Mouse (Mus musculus) heart, embryonic 10.5 days (tissue): ENCODE data around the gene 4932438H23Rik. TPM values are rescaled to one million over a fixed set of nuclear protein-coding genes. Genes with fewer than 3 reads are reported as not detected.

Experiments
- DNase-seq: peaks from one replicate; pipeline ENCODE4 v3.0.0-alpha.2; 2017; ENCODE audit warnings: low spot score
- H3K27ac ChIP-seq: fragments of 300-500 bp; sonication (generic); 2 replicates; pipeline ENCODE4 v1.5.1; 2016; ENCODE audit warnings: mild to moderate bottlenecking
- H3K27me3 ChIP-seq: fragments of 300-500 bp; sonication (generic); 2 replicates; pipeline ENCODE4 v1.6.1; 2016; ENCODE audit warnings: mild to moderate bottlenecking; ENCODE audit not compliant: poor library complexity, insufficient read depth, severe bottlenecking
- H3K36me3 ChIP-seq: fragments of 300-500 bp; sonication (generic); 2 replicates; pipeline ENCODE4 v1.6.1; 2016; ENCODE audit warnings: mild to moderate bottlenecking, moderate library complexity
- H3K4me1 ChIP-seq: fragments of 300-500 bp; sonication (generic); 2 replicates; pipeline ENCODE4 v1.6.1; 2016; ENCODE audit warnings: mild to moderate bottlenecking
- H3K4me3 ChIP-seq: fragments of 300-500 bp; sonication (generic); 2 replicates; pipeline ENCODE4 v1.5.1; 2016; ENCODE audit warnings: mild to moderate bottlenecking, moderate library complexity
- H3K9me3 ChIP-seq: fragments of 300-500 bp; sonication (generic); 2 replicates; pipeline ENCODE4 v1.6.1; 2016; ENCODE audit warnings: mild to moderate bottlenecking, moderate library complexity
- WGBS: fragments of 180-500 bp; shearing (Covaris S2); methylation state at CpG from one replicate; pipeline ENCODE4 v1.1.7; 2016; 5-methylcytosine and 5-hydroxymethylcytosine counted together
- polyA plus RNA-seq: library from polyadenylated mRNA; unstranded; fragments of >200 nt; fragmentation: Nextera tagmentation; extraction: Ambion mirVana; gene quantifications from 2 replicates; pipeline ENCODE4 v1.2.1, GENCODE M21; 2016

Gene 4932438H23Rik
- not detected in 2 replicates for polyA plus RNA-seq

DNA sequence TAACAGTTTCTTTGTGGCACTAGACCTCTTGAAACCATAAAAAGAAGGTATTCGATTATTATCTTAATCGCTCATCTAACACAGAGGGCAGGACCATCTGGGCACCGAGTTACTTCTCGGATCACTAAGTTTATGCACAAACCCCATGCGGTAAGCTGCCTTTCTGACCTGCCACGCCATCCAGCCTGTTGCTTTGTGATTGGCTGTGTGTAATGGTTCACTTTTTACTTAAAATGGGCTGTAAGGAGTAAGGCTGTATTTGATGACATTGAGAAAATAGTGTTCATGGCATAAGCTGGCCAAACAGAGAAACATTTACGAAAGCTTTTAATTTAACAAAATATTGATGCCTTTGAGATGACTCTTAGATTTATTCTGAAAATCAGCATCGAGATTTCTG lies at the start of gene 4932438H23Rik:
Gene 4932438H23Rik, minus strand, starts transcription at position 101 of the 400 bp plus-strand sequence.
- no peak for DNase-seq
- WGBS: 84% methylated on average over 8 of the region's 8 CpGs

DNA sequence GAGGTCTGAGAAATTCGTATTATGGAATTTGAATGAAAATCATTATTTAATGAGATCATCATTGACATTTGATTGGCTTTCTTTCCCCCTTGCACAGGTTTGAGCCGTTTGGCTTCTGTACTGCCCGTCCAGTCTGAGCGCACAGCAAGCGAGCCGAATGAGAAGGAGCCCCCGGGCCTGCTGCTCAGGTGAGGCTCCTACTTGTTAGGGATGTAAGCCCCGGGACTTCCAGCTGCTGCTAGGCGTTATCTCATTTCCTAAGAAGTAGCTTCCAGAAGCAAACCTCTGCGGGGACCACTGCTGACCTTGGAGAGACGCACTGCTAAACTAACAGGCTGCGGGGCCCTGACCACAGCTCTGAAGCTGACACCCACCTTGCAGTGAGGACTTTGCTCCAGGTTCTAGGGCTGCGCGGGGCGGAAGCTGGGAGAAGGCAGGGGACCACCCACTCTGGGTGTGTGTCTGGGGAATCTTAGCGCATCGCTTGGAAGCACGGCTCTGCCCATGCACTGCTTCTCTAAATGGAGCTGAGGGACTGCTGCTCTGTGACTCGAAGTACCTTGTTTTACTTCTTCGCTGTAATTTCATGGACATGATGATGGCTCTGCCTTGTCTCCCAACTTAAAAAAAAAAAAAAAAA lies 46.2 kb upstream of the 4932438H23Rik start:
- 32% methylated on average over 20 of the region's 20 CpGs for WGBS
- Histone ChIP-seq H3K27me3 (peaks cover 53% of the 10 kb centered on the region), H3K4me1 (peaks cover 14% of the 10 kb centered on the region), H3K4me3 (no peak overlapping the region), H3K36me3 (no peaks in the 10 kb centered on the region), H3K9me3 (peaks cover 6% of the 10 kb centered on the region; the same call in 1 of the 2 replicates), H3K27ac (no peak overlapping the region)
- no peak for DNase-seq

More for the DNA sequence above, at the start of gene 4932438H23Rik:
- no peaks in the 10 kb centered on the region for H3K27me3 ChIP-seq
- H3K36me3 ChIP-seq: no peaks in the 10 kb centered on the region
- no peak within 1 kb of the TSS for H3K4me3 ChIP-seq
- H3K27ac ChIP-seq: no peak within 1 kb of the TSS
- no peaks in the 10 kb centered on the region for H3K9me3 ChIP-seq
- no peaks in the 10 kb centered on the region for H3K4me1 ChIP-seq

DNA sequence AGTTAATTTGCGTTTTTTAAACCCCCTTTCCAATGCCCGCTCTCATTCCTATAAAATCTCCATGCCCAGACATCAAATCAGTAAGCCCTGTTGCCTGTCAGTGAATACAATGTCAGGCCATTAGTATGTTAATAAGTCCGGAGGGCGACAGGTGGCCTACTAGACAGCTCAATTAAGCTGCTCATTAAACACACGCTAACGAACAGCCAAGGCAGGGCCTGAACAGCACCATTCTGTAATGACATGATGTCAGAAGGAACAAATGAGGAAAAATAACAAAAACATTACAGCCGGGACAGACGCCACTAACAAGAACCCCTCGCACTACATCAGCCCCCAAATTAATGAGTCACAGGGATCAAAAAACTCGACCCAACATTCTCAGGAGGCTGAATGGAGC lies 45.5 kb upstream of the 4932438H23Rik start:
- peaks cover 14% of the 10 kb centered on the region for H3K4me1 ChIP-seq
- H3K36me3 ChIP-seq: no peaks in the 10 kb centered on the region
- H3K4me3 ChIP-seq: no peak overlapping the region
- peaks cover 6% of the 10 kb centered on the region; the same call in 1 of the 2 replicates for H3K9me3 ChIP-seq
- H3K27me3 ChIP-seq: peaks cover 53% of the 10 kb centered on the region
- H3K27ac ChIP-seq: no peak overlapping the region
- 34% methylated on average over 10 of the region's 10 CpGs for WGBS
- no peak for DNase-seq

DNA sequence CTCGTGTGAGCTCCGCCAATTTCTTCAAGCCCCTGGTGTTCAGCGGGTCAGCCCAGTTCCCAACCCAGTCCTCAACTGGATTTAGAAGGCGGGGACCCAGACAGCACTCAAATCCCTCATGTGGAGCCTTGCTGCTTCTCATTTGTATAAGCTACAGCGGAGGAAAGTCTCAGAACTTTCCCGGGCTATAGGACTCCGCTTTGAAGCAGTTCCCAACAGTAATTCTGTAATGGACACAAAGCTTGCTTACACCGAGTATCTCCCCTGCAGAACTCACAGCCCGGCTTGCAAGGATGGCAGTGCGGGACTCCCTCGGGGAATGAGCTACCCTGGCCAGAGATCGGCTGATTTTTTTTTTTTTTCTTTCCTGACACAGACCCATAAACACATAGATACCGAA lies 45.1 kb upstream of the 4932438H23Rik start:
- no peak for DNase-seq
- WGBS: 16% methylated on average over 13 of the region's 13 CpGs
- Histone ChIP-seq H3K4me3 (peak overlapping the region; percentile 22; the same call in 1 of the 2 replicates), H3K9me3 (peaks cover 6% of the 10 kb centered on the region; the same call in 1 of the 2 replicates), H3K4me1 (peaks cover 14% of the 10 kb centered on the region), H3K36me3 (no peaks in the 10 kb centered on the region), H3K27me3 (peaks cover 55% of the 10 kb centered on the region), H3K27ac (no peak overlapping the region)

DNA sequence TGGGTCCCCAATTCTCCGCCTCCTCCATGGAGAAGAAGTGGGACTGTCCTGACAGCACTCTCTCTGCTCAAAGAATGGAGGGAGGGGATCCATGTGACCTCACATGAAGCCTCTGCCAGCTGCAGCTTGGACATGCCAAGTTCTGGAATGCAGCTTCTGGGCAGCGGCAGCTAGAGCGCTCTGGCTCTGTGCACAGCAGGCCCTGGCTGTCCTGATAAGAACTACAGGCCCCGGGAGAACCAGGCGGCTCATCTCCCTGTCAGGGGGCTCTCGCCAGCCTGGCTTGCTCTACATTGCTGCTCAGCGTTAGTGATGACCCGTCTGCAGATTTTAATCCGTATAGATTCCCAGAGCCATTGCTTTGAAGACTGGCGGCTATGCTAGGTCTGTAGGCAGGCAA lies 44.6 kb upstream of the 4932438H23Rik start:
- Histone ChIP-seq H3K27ac (no peak overlapping the region), H3K27me3 (peaks cover 60% of the 10 kb centered on the region), H3K4me3 (peak overlapping the region; percentile 22), H3K36me3 (no peaks in the 10 kb centered on the region), H3K9me3 (peaks cover 6% of the 10 kb centered on the region; the same call in 1 of the 2 replicates), H3K4me1 (peaks cover 14% of the 10 kb centered on the region)
- DNase-seq: no peak
- WGBS: 19% methylated on average over 10 of the region's 10 CpGs

DNA sequence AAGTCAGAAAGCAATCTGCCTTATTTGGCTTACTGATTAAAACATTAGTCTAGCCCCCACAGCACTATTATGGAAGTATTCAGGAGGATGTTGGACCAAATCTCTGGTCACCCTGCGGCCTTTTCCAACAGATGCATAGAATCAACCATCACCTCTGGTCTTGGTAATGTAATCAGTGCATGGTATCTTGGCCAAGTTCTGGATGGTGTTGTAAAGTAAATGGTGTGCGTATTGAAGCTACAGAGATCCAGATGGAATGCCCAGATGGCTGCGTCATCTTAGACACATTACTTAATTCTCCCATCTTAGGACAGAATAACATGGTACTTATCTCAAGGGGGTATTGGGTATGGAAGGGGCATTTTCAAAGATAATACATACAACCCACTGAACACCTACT lies 43.8 kb upstream of the 4932438H23Rik start:
- H3K4me1 ChIP-seq: peaks cover 14% of the 10 kb centered on the region
- no peaks in the 10 kb centered on the region for H3K36me3 ChIP-seq
- 84% methylated on average over 3 of the region's 3 CpGs for WGBS
- H3K4me3 ChIP-seq: no peak overlapping the region
- H3K27ac ChIP-seq: no peak overlapping the region
- DNase-seq: no peak
- no peaks in the 10 kb centered on the region for H3K9me3 ChIP-seq
- H3K27me3 ChIP-seq: peaks cover 62% of the 10 kb centered on the region

DNA sequence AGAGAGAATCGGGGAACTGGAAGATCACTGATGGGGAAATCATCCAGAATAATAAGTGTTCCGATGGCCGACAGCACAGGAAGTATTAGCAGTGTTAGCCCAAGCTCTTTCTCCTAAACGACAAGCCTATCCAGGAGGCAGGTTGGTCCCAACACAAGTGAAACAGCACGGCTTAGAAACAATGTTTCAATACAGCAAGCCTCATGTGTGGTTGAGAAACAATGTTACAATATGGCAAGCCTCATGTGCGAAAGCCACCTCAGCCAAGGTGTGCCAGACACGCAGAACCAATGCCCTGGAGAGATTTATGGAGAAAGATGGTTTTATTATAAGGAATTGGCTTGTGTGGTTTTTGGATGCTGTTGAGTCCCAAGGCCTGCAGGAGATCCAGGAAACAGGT lies 43.2 kb upstream of the 4932438H23Rik start:
- H3K27ac ChIP-seq: no peak overlapping the region
- 85% methylated on average over 7 of the region's 7 CpGs for WGBS
- no peaks in the 10 kb centered on the region for H3K36me3 ChIP-seq
- no peak overlapping the region for H3K4me3 ChIP-seq
- no peak for DNase-seq
- peaks cover 62% of the 10 kb centered on the region for H3K27me3 ChIP-seq
- H3K9me3 ChIP-seq: no peaks in the 10 kb centered on the region
- H3K4me1 ChIP-seq: peaks cover 14% of the 10 kb centered on the region

DNA sequence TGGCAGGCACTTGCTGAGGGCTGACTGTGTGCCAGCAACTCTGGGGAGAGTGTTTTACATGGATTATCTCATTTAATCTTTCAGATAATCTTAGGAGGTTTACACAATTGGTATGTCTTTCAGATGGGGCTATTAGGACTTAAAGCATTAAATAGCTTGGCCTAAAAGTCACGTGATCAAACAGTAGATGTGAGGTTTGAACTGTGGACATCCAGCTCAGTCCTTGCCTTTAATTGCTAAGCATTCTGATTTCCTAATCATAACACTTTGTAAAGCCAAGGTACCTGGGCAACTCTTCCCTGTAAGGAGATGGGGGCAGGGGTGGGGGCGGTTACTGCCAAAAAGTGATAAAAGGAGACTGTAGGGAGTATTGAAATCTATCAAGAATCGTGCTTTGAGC lies 41.7 kb upstream of the 4932438H23Rik start:
- no peak overlapping the region for H3K4me3 ChIP-seq
- DNase-seq: no peak
- no peaks in the 10 kb centered on the region for H3K9me3 ChIP-seq
- no peaks in the 10 kb centered on the region for H3K36me3 ChIP-seq
- H3K27me3 ChIP-seq: peaks cover 51% of the 10 kb centered on the region
- H3K4me1 ChIP-seq: peaks cover 14% of the 10 kb centered on the region
- WGBS: 82% methylated on average over 3 of the region's 3 CpGs
- no peak overlapping the region for H3K27ac ChIP-seq

DNA sequence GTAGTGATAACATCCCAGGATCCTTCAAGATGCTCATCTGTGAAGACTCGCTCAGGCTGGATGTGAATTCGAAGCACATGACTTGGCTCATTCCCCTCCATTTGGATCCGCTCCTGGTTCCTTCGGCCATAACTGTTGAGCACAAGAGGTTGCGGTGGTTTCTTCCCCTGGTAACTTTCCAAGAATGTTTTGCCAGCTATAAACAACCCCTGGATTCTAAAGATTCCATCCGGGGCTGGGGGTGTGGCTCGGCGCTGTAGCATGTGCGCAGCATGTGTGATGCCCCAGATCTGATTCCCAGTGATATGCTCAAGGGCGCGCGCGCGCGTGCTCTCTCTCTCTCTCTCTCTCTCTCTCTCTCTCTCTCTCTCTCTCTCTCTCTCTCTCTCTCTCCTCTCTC lies 35.0 kb upstream of the 4932438H23Rik start:
- no peaks in the 10 kb centered on the region for H3K9me3 ChIP-seq
- DNase-seq: no peak
- no peaks in the 10 kb centered on the region for H3K4me1 ChIP-seq
- WGBS: 88% methylated on average over 15 of the region's 15 CpGs
- peaks cover 28% of the 10 kb centered on the region; the same call in 1 of the 2 replicates for H3K27me3 ChIP-seq
- no peak overlapping the region for H3K27ac ChIP-seq
- no peak overlapping the region for H3K4me3 ChIP-seq
- H3K36me3 ChIP-seq: no peaks in the 10 kb centered on the region

DNA sequence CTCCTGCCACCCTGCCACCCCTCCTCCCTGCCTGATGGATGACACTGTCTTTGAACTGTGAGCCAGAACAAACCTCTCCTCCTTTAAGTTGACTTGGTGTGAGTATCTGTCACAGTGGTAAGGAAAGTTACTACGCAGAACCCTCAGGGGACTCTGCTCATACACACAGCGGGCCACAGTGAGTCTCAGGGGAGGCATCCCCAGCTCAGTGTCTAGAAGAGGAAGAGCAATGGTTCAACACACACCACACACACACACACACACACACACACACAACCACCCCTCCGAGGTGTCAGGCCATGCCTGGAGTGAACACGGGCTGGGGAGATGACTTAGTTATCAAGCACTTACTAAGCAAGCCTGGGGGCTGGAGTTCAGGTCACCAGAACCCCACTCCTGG lies 33.5 kb upstream of the 4932438H23Rik start:
- Histone ChIP-seq H3K9me3 (no peaks in the 10 kb centered on the region), H3K36me3 (no peaks in the 10 kb centered on the region), H3K27me3 (peaks cover 24% of the 10 kb centered on the region; the same call in 1 of the 2 replicates), H3K27ac (no peak overlapping the region), H3K4me1 (no peaks in the 10 kb centered on the region), H3K4me3 (no peak overlapping the region)
- 89% methylated on average over 4 of the region's 4 CpGs for WGBS
- DNase-seq: no peak

DNA sequence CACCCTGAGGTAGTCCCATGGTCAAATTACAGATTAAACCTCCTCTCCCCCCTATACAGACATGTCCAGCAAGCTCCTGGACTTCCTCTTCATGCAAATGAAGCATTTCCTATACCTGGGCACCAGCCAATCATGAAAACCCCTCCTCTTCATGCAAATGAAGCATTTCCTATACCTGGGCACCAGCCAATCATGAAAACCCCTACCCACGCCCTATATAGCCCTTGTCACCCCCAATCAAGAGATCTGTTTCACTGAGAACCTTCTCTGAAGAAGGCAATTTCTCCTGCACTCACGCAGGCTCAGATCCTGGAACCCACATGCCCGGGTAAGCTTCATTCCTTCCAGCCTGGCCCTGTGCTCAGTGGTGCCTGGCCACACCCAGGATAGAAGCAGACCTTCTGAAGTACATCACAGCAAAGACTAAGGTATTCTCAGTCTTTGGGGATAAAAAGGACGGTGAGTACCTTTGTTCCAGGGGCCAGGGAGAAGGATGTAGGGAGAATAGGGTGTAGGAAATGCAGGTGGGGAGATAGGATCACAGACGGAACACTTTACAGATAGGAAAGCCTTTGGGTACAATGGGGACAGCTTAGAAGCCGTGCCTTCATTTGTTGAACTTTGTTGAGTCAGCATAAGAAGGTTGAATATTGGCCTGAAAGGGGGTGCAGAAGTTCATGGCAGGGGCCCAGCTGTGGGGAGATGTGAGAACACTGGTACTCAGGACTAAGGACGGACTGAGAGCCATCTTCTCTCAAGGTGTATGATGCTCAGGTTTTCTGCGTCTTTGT lies 32.0 kb upstream of the 4932438H23Rik start:
- H3K9me3 ChIP-seq: no peaks in the 10 kb centered on the region
- no peak overlapping the region for H3K27ac ChIP-seq
- 79% methylated on average over 8 of the region's 8 CpGs for WGBS
- H3K27me3 ChIP-seq: peaks cover 24% of the 10 kb centered on the region; the same call in 1 of the 2 replicates
- no peaks in the 10 kb centered on the region for H3K36me3 ChIP-seq
- H3K4me1 ChIP-seq: no peaks in the 10 kb centered on the region
- H3K4me3 ChIP-seq: no peak overlapping the region
- DNase-seq: no peak

DNA sequence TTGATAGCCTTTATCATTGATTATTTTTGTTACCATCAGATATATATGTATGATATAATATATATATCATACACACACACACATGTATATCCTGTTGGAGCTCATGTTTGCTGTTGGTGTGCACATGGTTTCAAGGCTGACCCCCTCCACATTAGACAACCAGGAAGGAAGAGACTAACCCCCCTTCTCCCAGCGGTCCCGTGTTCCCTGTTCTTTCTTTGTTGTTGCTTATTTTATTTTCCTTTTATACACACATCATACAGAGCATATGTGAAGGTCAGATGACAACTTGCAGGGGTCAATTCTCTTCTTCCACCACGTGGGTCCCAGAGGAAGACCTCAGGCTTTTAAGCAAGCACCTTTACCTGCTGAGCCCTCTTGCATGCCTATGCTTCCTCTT lies 29.3 kb upstream of the 4932438H23Rik start:
- no peak overlapping the region for H3K27ac ChIP-seq
- H3K27me3 ChIP-seq: peaks cover 24% of the 10 kb centered on the region; the same call in 1 of the 2 replicates
- H3K36me3 ChIP-seq: no peaks in the 10 kb centered on the region
- 81% methylated on average over 3 of the region's 3 CpGs for WGBS
- H3K9me3 ChIP-seq: no peaks in the 10 kb centered on the region
- DNase-seq: no peak
- H3K4me1 ChIP-seq: no peaks in the 10 kb centered on the region
- H3K4me3 ChIP-seq: no peak overlapping the region

DNA sequence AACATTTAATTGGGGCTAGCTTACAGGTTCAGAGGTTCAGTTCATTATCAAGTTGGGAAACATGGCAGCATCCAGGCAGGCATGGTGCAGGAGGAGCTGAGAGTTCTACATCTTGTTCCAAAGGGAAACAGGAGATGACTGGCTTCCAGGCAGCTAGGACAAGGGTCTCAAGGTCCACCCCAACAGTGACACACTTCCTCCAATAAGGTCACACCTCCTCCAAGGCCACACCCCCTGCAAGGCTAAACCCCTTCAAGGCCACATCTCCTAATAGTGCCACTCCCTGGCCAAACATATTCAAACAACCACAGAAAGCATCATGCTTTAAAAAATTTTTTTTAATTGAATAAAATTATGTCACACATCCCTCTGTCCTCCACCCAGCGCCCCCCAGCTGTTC lies 28.9 kb upstream of the 4932438H23Rik start:
- Histone ChIP-seq H3K4me1 (no peaks in the 10 kb centered on the region), H3K27ac (no peak overlapping the region), H3K27me3 (peaks cover 24% of the 10 kb centered on the region; the same call in 1 of the 2 replicates), H3K9me3 (no peaks in the 10 kb centered on the region), H3K4me3 (no peak overlapping the region), H3K36me3 (no peaks in the 10 kb centered on the region)
- WGBS: 78% methylated on average over 1 of the region's 1 CpGs
- DNase-seq: no peak
